Mouse (Mus musculus) mature B cell (primary cell): ENCODE results near the gene Socs4.

Experiments
- in situ Hi-C: fragments of 300-500 bp; cut with MboI; formaldehyde crosslinking; loops from 2 replicates; pipeline ENCODE4 v1.14.3; 2019

Socs4 gene

GRCm38 (mm10) chr14:47276637-47277393 is at the start of gene Socs4, which contains the start of gene Wdhd1:
Gene Socs4, plus strand, starts transcription at chr14:47276931.
Gene Wdhd1, minus strand, starts transcription at chr14:47276857.
- in situ Hi-C loops: no loop called here

DNA sequence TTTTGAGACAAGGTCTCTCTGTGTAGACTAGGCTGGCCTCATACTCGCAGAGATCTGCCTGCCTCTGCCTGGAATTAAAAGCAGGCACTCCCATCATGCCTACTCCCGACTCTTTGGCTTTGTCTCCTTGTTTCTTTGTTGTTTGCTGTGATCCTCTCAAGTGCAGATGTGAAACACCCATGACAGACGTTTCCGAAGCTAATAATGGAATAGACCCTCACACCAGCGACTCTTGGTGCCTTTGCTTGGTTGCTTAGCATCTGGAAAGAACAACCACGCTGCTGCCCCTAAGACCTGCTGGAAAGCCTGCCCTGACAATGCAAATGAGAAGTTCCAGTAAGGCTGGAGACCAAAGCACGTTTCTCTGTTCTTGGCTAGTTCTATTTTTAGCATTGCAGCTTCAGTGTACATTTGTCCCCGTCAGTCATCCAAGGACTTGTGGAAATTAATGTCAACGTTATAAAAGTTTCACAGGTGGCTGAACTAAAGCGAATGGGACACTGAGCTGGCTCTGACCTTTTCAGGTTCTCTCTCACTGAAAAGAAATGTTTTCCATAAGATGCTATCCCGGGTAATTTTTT is 46.8 kb upstream of the Socs4 start:
- in situ Hi-C loops: no loop called here

DNA sequence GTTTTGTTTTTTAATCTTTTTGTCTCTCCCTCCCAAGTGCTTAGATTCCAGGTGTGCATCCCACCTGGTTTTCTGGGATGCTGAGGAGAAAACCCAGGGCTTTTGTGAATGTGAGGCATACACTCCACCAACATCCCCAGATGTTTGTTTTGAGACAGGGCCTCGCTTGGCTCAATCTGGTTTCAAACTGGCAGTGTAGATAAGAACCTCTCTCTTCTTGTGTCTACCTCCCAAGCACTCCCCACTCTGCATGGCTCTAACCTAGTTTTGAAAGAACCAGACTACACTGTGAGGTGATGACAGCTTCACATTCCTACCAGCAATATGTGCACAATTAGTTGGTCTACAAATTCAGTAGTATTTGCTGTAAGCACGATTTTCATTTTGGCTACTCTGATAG is 43.1 kb upstream of the Socs4 start:
- in situ Hi-C loops: no loop called here

DNA sequence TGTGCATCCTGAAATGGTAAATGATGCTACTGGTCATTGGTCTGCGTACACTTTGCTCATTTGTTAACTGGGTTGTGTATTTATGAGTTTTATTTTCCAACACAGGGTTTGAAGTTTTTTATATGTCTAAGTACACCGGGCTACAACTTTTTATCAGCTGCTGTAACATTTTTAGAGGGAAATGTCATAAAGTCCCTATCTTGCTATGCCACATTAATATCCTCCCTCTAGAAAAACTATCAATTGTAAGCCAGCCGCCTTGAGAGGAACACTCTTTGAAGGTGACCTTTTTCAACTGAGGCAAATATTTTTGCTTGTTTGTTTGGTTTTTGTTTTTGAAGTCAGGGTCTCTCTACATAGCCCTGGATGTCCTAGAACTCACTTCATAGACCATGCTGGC is 42.7 kb upstream of the Socs4 start:
- in situ Hi-C loops: no loop called here

DNA sequence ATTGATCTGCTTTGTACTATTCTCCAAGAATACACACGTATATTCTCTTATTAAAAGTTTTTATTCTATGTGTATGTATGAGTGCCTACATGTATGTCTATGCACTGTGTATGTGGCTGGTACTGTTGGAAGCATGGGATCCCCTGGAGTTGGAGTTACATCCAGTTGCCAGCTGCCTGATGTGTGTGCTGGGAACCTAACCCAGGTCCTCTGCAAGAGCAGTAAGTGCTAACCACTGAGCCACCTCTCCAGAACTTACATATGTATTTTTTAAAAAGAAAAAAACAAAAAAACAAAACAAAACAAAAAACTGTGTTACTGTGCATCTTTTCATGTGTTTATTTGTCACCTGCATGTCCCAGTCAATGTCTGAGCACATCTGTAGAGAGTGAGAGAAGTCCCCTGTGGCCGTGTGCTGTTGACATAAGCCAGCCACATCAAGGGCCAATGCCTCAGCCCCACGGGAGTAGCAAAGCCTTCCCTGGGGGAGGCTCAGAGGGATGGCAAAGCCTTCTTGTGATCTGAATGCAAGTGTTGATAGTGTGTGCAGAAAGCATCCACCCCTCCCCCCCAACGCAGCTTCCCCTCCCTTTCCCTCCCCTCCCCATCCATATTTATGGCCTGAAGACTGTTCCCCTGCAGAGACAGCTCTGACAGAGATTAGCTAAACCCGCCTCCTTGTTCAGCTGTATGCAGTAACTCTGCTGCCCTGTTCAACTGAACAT is 42.0 kb upstream of the Socs4 start:
- in situ Hi-C loops: no loop called here

- in situ Hi-C loops: no loop called here
Observed at GRCm38 (mm10) chr14:47236491-47236890, 40.2 kb upstream of the Socs4 start.

- in situ Hi-C loops: no loop called here
Observed at GRCm38 (mm10) chr14:47237286-47237685, 39.4 kb upstream of the Socs4 start.

- in situ Hi-C loops: no loop called here
Observed at GRCm38 (mm10) chr14:47240600-47240999, 36.1 kb upstream of the Socs4 start.

- in situ Hi-C loops: no loop called here
Observed at GRCm38 (mm10) chr14:47241046-47241445, 35.7 kb upstream of the Socs4 start.

DNA sequence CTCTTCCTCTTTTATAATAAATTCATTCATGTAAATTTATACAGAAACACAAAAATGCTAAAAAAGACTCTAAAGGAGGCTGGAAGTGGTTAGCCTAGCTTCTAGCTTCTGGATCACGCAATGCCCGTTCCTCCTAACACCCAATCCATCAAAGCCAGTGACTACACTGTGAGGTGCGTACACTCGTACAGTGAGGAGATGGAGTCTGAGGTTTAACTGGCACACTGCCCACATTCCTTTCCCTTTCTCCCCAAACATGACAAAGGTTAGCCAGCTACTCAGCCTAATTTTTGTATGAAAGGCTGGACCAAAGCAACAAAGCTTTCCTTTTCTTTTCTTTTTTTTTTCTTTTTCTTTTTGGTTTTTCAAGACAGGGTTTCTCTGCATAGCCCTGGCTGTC is 34.0 kb upstream of the Socs4 start:
- in situ Hi-C loops: no loop called here

DNA sequence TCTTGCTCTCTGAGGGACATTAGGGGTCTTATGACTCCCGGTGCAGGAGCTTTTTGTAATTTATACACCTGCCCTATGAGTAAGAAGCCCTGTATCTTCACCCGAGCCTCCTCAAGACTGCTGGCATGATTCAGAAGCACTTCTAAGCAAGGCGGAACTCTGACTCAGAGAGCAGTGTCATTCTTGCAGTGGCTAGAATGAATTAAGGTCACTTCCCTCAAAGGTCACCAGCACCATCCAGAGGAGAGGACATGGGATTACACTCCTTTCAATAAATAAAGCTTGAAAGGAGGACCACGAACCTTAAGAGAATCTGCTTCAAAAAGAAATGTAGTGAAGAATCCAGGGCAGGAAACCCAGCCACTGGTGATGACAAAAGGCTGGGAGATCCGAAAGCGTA is 26.9 kb upstream of the Socs4 start:
- in situ Hi-C loops: no loop called here

GRCm38 (mm10) chr14:47264866-47265265 is 11.9 kb upstream of the Socs4 start:
- in situ Hi-C loops: no loop called here

- in situ Hi-C loops: no loop called here
Observed at GRCm38 (mm10) chr14:47265829-47266228, 10.9 kb upstream of the Socs4 start.

DNA sequence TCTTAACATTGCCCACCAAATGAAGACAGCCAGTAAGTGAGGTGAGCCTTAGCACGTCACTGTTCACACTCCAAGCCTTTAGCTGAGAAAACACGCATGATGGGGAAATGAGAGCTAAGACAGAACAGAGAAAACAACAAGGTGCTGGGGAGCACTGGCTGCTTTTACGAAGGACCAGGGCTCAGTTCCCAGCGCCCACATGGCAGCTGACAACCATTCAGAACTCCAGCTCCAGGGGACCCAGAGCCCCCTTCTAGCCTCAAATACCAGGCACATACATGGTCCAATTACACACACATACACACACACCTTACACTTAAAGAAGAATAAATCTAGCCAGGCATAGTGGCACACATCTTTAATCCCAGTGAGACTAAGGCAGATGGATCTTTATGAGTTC is 7.7 kb upstream of the Socs4 start:
- in situ Hi-C loops: no loop called here

- in situ Hi-C loops: no loop called here
Observed at GRCm38 (mm10) chr14:47269706-47270105, 7.0 kb upstream of the Socs4 start.

DNA sequence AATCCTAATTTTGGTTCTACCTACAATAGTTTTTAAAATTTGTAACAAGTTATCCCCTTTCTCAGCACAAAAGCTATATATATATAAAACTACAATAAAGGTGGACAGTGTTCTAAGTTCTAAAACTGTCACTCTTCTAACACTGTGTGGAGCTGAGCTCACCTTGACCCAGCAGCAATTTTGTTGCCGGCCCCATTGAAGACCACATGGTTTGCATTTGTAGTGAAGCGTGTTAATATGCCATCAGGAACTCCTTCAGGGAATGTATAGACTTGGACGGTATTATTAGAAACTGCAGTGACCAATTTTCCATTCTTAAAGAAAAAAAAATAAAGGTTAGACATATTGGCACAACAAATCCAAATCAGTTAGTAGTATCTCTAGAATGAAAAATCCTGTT is 3.0 kb upstream of the Socs4 start:
- in situ Hi-C loops: no loop called here

GRCm38 (mm10) chr14:47275417-47275816 is 1.3 kb upstream of the Socs4 start:
- in situ Hi-C loops: no loop called here

DNA sequence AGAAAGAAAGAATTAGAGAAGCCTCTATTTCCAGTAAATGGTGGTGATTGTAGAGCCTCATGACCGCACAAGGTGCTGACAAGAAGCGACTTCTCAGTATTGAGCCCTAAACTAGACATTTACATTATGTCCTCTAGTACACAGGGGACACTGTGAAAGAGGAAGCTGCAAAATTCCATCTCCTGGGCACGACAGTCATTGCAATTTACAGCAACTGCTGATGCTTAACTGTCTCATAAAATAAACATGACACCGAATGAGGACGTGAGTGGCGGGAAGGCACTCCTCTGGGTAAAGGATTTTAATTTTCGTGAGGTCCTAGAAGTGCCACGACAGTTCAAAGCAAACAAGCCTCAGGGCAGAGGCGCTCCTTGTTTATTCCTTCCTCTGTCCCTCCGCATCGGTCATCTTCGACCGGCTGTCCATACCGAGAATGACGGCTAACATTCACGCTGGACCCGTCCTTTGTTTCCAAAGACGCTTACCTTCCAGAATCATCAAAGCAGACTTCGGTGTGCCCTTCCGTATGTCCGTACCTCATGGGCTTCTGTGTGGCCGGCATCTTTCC is 611 bp upstream of the Socs4 start:
- in situ Hi-C loops: no loop called here

GRCm38 (mm10) chr14:47279058-47279457 is 2.3 kb downstream of the Socs4 start:
- in situ Hi-C loops: no loop called here

DNA sequence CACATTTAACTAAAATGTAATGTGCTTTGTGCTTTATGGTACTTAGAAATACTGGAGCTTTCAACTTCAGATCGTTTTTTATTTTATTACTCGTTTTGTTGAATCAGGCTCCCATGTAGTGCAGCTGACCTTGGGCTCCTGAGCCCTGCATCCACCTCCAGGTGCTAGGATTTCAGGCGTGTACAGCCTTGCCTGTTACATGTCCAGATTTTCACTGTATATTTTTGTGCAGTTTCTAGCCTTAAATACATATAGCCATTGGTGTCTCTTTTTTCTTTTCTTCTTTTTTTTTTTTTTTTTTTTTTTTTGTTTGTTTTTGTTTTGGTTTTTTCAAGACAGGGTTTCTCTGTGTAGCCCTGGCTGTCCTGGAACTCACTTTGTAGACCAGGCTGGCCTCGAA is 4.8 kb downstream of the Socs4 start:
- in situ Hi-C loops: no loop called here

GRCm38 (mm10) chr14:47283568-47283967 is 6.8 kb downstream of the Socs4 start:
- in situ Hi-C loops: no loop called here

GRCm38 (mm10) chr14:47285271-47285670 is 8.5 kb downstream of the Socs4 start:
- in situ Hi-C loops: no loop called here

- in situ Hi-C loops: no loop called here
Observed at GRCm38 (mm10) chr14:47286215-47286614, 9.5 kb downstream of the Socs4 start.
